Mouse (Mus musculus): ENCODE measurements around the gene Mb21d2. TPM values are rescaled to one million over a fixed set of nuclear protein-coding genes. Genes with fewer than 3 reads are reported as not detected.

The Mb21d2 gene
- polyA plus RNA-seq, 1 experiment from 2014 or later: 8.1 TPM

DNA sequence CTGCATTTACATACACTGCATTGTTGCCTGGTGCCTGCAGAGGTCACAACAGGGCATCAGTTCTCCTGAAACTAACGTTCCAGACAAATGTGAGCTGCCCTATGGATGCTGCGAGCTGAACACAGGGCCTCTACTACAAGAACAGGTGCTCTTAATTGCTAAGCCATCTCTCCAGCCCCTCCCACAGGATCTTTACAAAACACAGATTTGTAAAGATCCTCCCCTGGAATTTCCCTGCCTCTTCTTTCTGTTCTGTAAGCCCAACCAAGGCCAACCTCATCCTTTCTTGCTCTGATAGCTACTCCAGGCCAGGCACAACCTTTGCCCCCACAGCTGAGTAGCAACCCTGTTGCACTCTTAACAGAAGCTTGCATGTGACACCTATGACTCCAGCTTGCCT, 1.7 kb upstream of the Mb21d2 start:
- DNase-seq (ENCODE audit: low spot score): no peak
- no peaks in the 10 kb centered on the region for H3K9me3 ChIP-seq (ENCODE audit: control insufficient read depth, low read length)
- H3K36me3 ChIP-seq (ENCODE audit: control insufficient read depth, insufficient read depth, low read length): no peaks in the 10 kb centered on the region
- no peak overlapping the region for H3K4me2 ChIP-seq (ENCODE audit: low read depth, severe bottlenecking)
- H3K9ac ChIP-seq (ENCODE audit: low read length): no peak overlapping the region
- no peak overlapping the region for H3K4me3 ChIP-seq (ENCODE audit: low read depth, low read length)
- no peak for ATAC-seq (ENCODE audit: insufficient number of reproducible peaks, low FRiP score, low TSS enrichment, low read depth)
- no peak overlapping the region for H3K27ac ChIP-seq (replicated peaks; ENCODE audit: low read depth, low read length)
- WGBS: 63% methylated on average over 2 of the region's 2 CpGs
- peaks cover 9% of the 10 kb centered on the region; the same call in 1 of the 2 replicates for H3K4me1 ChIP-seq (ENCODE audit: control insufficient read depth, insufficient read depth, low read length)
- H3K27me3 ChIP-seq (ENCODE audit: control insufficient read depth, insufficient read depth, low read length): no peaks in the 10 kb centered on the region

DNA sequence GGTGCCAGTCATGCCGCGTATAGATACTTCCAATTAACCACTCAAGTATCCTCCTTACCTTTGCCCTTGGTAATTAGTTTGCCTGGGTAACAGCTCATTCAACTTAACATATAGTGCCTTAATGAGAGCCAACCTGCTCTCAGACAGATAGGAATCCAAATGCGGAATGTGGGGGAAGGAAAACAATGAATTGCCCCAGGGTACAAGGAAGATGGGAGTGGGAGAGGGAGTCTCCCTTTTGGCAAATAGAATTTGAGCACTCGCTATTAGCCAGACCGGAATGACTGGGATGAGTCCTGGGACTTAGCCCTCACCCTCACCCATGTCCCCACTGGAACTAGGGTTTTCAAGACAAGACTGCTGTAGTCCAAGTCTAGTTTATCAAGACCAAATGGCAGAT, 953 bp upstream of the Mb21d2 start:
- Histone ChIP-seq H3K4me1 (ENCODE audit: control insufficient read depth, insufficient read depth, low read length) (peaks cover 9% of the 10 kb centered on the region; the same call in 1 of the 2 replicates), H3K4me3 (ENCODE audit: low read depth, low read length) (peak overlapping the region; percentile 83), H3K36me3 (ENCODE audit: control insufficient read depth, insufficient read depth, low read length) (no peaks in the 10 kb centered on the region), H3K27ac (replicated peaks; ENCODE audit: low read depth, low read length) (no peak overlapping the region), H3K27me3 (ENCODE audit: control insufficient read depth, insufficient read depth, low read length) (no peaks in the 10 kb centered on the region), H3K9ac (ENCODE audit: low read length) (no peak overlapping the region), H3K9me3 (ENCODE audit: control insufficient read depth, low read length) (no peaks in the 10 kb centered on the region), H3K4me2 (ENCODE audit: low read depth, severe bottlenecking) (peak overlapping the region; percentile 90)
- ATAC-seq (ENCODE audit: insufficient number of reproducible peaks, low FRiP score, low TSS enrichment, low read depth): no peak
- no peak for DNase-seq (ENCODE audit: low spot score)
- WGBS: 4% methylated on average over 5 of the region's 5 CpGs

- peak; percentile 77 for DNase-seq (ENCODE audit: low spot score)
- peaks cover 9% of the 10 kb centered on the region; the same call in 1 of the 2 replicates for H3K4me1 ChIP-seq (ENCODE audit: control insufficient read depth, insufficient read depth, low read length)
- peak; percentile 44 for ATAC-seq (ENCODE audit: insufficient number of reproducible peaks, low FRiP score, low TSS enrichment, low read depth)
- peak overlapping the region; percentile 83 for H3K4me3 ChIP-seq (ENCODE audit: low read depth, low read length)
- H3K9me3 ChIP-seq (ENCODE audit: control insufficient read depth, low read length): no peaks in the 10 kb centered on the region
- WGBS: 1% methylated on average over 59 of the region's 66 CpGs
- no peaks in the 10 kb centered on the region for H3K36me3 ChIP-seq (ENCODE audit: control insufficient read depth, insufficient read depth, low read length)
- H3K9ac ChIP-seq (ENCODE audit: low read length): peak overlapping the region; percentile 95
- H3K27ac ChIP-seq (replicated peaks; ENCODE audit: low read depth, low read length): peak overlapping the region; percentile 84
- no peaks in the 10 kb centered on the region for H3K27me3 ChIP-seq (ENCODE audit: control insufficient read depth, insufficient read depth, low read length)
- H3K4me2 ChIP-seq (ENCODE audit: low read depth, severe bottlenecking): peak overlapping the region; percentile 90
These were observed 316 bp upstream of the Mb21d2 start for GRCm38 (mm10) chr16:28929686-28930291.

DNA sequence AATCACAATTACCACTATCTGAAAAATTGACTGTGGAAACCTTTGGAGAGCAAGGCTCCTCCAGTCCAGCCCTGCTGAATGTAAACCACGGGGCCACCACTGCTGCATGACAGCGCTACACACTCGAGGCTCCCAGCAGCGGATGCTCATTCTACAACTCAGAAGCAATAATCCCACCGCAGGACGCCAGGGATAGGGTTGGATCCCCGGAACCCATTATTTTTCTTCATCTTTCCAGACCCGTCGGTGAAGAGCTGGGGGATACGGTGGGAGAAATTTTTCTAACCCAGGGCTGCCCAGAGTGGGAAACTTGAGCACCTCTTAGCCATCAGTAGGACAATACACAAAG, 1.0 kb downstream of the Mb21d2 start:
- Histone ChIP-seq H3K36me3 (ENCODE audit: control insufficient read depth, insufficient read depth, low read length) (no peaks in the 10 kb centered on the region), H3K27me3 (ENCODE audit: control insufficient read depth, insufficient read depth, low read length) (no peaks in the 10 kb centered on the region), H3K4me1 (ENCODE audit: control insufficient read depth, insufficient read depth, low read length) (peaks cover 9% of the 10 kb centered on the region; the same call in 1 of the 2 replicates), H3K4me3 (ENCODE audit: low read depth, low read length) (peak overlapping the region; percentile 83), H3K9me3 (ENCODE audit: control insufficient read depth, low read length) (no peaks in the 10 kb centered on the region), H3K4me2 (ENCODE audit: low read depth, severe bottlenecking) (peak overlapping the region; percentile 90), H3K27ac (replicated peaks; ENCODE audit: low read depth, low read length) (no peak overlapping the region), H3K9ac (ENCODE audit: low read length) (peak overlapping the region; percentile 95)
- DNase-seq (ENCODE audit: low spot score) (peak; percentile 70), ATAC-seq (ENCODE audit: insufficient number of reproducible peaks, low FRiP score, low TSS enrichment, low read depth) (no peak)
- WGBS: 0% methylated on average over 10 of the region's 10 CpGs

- H3K9ac ChIP-seq (ENCODE audit: low read length): no peak overlapping the region
- H3K27ac ChIP-seq (replicated peaks; ENCODE audit: low read depth, low read length): no peak overlapping the region
- H3K4me2 ChIP-seq (ENCODE audit: low read depth, severe bottlenecking): peak overlapping the region; percentile 12; the same call in 1 of the 2 replicates
- no peak overlapping the region for H3K4me3 ChIP-seq (ENCODE audit: low read depth, low read length)
- H3K4me1 ChIP-seq (ENCODE audit: control insufficient read depth, insufficient read depth, low read length): peaks cover 9% of the 10 kb centered on the region; the same call in 1 of the 2 replicates
- DNase-seq (ENCODE audit: low spot score): no peak
- H3K27me3 ChIP-seq (ENCODE audit: control insufficient read depth, insufficient read depth, low read length): no peaks in the 10 kb centered on the region
- no peaks in the 10 kb centered on the region for H3K9me3 ChIP-seq (ENCODE audit: control insufficient read depth, low read length)
- 24% methylated on average over 9 of the region's 9 CpGs for WGBS
- ATAC-seq (ENCODE audit: insufficient number of reproducible peaks, low FRiP score, low TSS enrichment, low read depth): no peak
- no peaks in the 10 kb centered on the region for H3K36me3 ChIP-seq (ENCODE audit: control insufficient read depth, insufficient read depth, low read length)
These were observed 2.1 kb downstream of the Mb21d2 start for GRCm38 (mm10) chr16:28927381-28927780.

DNA sequence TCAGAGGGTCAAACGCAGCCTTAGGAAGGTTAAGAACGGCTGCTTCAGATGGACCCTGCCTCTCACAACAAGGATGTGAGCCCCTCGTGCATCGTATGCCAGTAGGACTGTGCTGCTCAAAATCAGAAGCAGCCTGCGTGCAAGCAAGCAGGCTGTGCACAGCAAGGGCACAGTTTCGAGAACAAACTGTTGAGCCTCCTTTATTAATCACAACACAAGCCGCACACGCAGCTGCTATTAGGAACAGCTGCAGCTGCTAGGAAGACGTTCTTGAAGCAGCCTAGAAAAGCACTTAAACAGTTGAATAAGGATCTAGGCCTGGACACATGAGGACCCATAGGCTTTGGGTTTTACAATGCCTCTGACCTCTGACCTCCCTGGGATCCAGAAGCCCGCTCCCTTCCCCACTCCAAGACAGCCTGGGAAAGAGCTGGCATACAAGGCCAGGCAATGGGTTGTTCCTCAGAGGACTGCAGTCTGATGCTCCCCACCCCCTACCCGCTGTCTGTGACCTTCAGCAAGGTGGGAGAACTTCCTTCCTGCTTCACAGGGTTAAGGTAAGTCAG, 10.1 kb downstream of the Mb21d2 start:
- ATAC-seq (ENCODE audit: insufficient number of reproducible peaks, low FRiP score, low TSS enrichment, low read depth) (peak; percentile 45), DNase-seq (ENCODE audit: low spot score) (no peak)
- peaks cover 11% of the 10 kb centered on the region for H3K4me1 ChIP-seq (ENCODE audit: control insufficient read depth, insufficient read depth, low read length)
- WGBS: 31% methylated on average over 11 of the region's 11 CpGs
- no peaks in the 10 kb centered on the region for H3K36me3 ChIP-seq (ENCODE audit: control insufficient read depth, insufficient read depth, low read length)
- no peak overlapping the region for H3K27ac ChIP-seq (replicated peaks; ENCODE audit: low read depth, low read length)
- no peaks in the 10 kb centered on the region for H3K9me3 ChIP-seq (ENCODE audit: control insufficient read depth, low read length)
- no peak overlapping the region for H3K4me2 ChIP-seq (ENCODE audit: low read depth, severe bottlenecking)
- H3K4me3 ChIP-seq (ENCODE audit: low read depth, low read length): no peak overlapping the region
- no peak overlapping the region for H3K9ac ChIP-seq (ENCODE audit: low read length)
- H3K27me3 ChIP-seq (ENCODE audit: control insufficient read depth, insufficient read depth, low read length): no peaks in the 10 kb centered on the region

DNA sequence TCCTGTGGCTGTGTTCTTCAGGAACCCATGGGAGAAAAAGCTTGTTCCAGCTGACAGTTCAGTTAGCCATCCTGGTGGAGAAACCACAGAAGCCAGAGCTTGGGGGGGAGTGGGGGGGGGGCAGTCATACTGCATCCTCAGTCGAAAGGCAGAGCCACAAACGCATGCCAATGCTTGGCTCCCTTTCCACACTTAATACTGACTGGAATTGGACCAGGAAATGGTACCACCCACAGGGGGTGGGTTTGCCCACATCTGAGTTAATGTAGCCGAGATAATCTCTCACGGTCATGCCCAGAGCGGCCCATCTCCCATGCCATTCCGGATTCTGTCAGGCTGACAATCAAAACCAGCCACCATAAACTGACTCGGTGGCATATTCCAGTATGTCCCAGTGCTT, 14.1 kb downstream of the Mb21d2 start:
- Histone ChIP-seq H3K4me3 (ENCODE audit: low read depth, low read length) (no peak overlapping the region), H3K9me3 (ENCODE audit: control insufficient read depth, low read length) (no peaks in the 10 kb centered on the region), H3K27ac (replicated peaks; ENCODE audit: low read depth, low read length) (no peak overlapping the region), H3K4me1 (ENCODE audit: control insufficient read depth, insufficient read depth, low read length) (peaks cover 11% of the 10 kb centered on the region), H3K27me3 (ENCODE audit: control insufficient read depth, insufficient read depth, low read length) (no peaks in the 10 kb centered on the region), H3K9ac (ENCODE audit: low read length) (no peak overlapping the region), H3K4me2 (ENCODE audit: low read depth, severe bottlenecking) (no peak overlapping the region), H3K36me3 (ENCODE audit: control insufficient read depth, insufficient read depth, low read length) (no peaks in the 10 kb centered on the region)
- ATAC-seq (ENCODE audit: insufficient number of reproducible peaks, low FRiP score, low TSS enrichment, low read depth) (no peak), DNase-seq (ENCODE audit: low spot score) (no peak)
- WGBS: 71% methylated on average over 7 of the region's 7 CpGs

GRCm38 (mm10) chr16:28914709-28915108, 14.8 kb downstream of the Mb21d2 start:
- H3K9me3 ChIP-seq (ENCODE audit: control insufficient read depth, low read length): no peaks in the 10 kb centered on the region
- H3K4me1 ChIP-seq (ENCODE audit: control insufficient read depth, insufficient read depth, low read length): peaks cover 11% of the 10 kb centered on the region
- no peak overlapping the region for H3K4me3 ChIP-seq (ENCODE audit: low read depth, low read length)
- H3K36me3 ChIP-seq (ENCODE audit: control insufficient read depth, insufficient read depth, low read length): no peaks in the 10 kb centered on the region
- no peaks in the 10 kb centered on the region for H3K27me3 ChIP-seq (ENCODE audit: control insufficient read depth, insufficient read depth, low read length)
- H3K27ac ChIP-seq (replicated peaks; ENCODE audit: low read depth, low read length): no peak overlapping the region
- H3K4me2 ChIP-seq (ENCODE audit: low read depth, severe bottlenecking): no peak overlapping the region
- no peak overlapping the region for H3K9ac ChIP-seq (ENCODE audit: low read length)
- no peak for ATAC-seq (ENCODE audit: insufficient number of reproducible peaks, low FRiP score, low TSS enrichment, low read depth)
- DNase-seq (ENCODE audit: low spot score): no peak
- WGBS: 73% methylated on average over 1 of the region's 1 CpGs
